Mouse (Mus musculus) cerebellum, adult 2 months (tissue): ENCODE measurements around the gene Zfp72.

ENCODE experiments used
- CTCF ChIP-seq: fragments of 200-500 bp; IDR thresholded peaks from 2 replicates; pipeline ENCODE4 v1.5.1; 2011; ENCODE audit warnings: low read depth, mild to moderate bottlenecking, control low read depth, low read length, moderate library complexity, borderline replicate concordance; ENCODE audit not compliant: insufficient read depth
- POLR2A ChIP-seq: fragments of 200-500 bp; IDR thresholded peaks from 2 replicates; pipeline ENCODE4 v1.6.1; 2011; ENCODE audit warnings: low read length, control low read depth, borderline replicate concordance; ENCODE audit not compliant: insufficient read depth

GRCm38 (mm10) chr13:74439895-74440294, 49.3 kb upstream of the Zfp72 start:
- TF ChIP-seq POLR2A (no peak), CTCF (no peak)
